Mouse (Mus musculus) stomach, embryonic 15.5 days (tissue): Measurements from ENCODE around the gene Fam110a. TPM values are rescaled to one million over a fixed set of nuclear protein-coding genes. Genes with fewer than 3 reads are reported as not detected.
A peak's percentile ranks its signal among the peaks of the same experiment; 100 is the strongest.

Experiments used
- ATAC-seq: fragments of 200-750 bp; cut with Nextera tagmentation; 2 replicates; pipeline ENCODE4 v1.8.0; 2017; ENCODE audit warnings: low read depth, moderate number of reproducible peaks, moderate TSS enrichment; ENCODE audit not compliant: insufficient read depth, low FRiP score
- H3K27ac ChIP-seq: fragments of 300-500 bp; sonication (generic); 2 replicates; pipeline ENCODE4 v1.5.1; 2015; ENCODE audit warnings: mild to moderate bottlenecking, inconsistent platforms
- H3K27me3 ChIP-seq: fragments of 300-500 bp; sonication (generic); replicated peaks from 2 replicates; pipeline ENCODE4 v1.6.1; 2015; ENCODE audit warnings: inconsistent platforms
- H3K36me3 ChIP-seq: fragments of 300-500 bp; sonication (generic); 2 replicates; pipeline ENCODE4 v1.6.1; 2015; ENCODE audit warnings: inconsistent platforms
- H3K4me1 ChIP-seq: fragments of 300-500 bp; sonication (generic); 2 replicates; pipeline ENCODE4 v1.6.1; 2015; ENCODE audit warnings: inconsistent platforms
- H3K4me2 ChIP-seq: fragments of 300-500 bp; sonication (generic); 2 replicates; pipeline ENCODE4 v1.6.1; 2015; ENCODE audit warnings: mild to moderate bottlenecking, inconsistent platforms
- H3K4me3 ChIP-seq: fragments of 300-500 bp; sonication (generic); replicated peaks from 2 replicates; pipeline ENCODE4 v1.5.1; 2015; ENCODE audit warnings: inconsistent platforms
- H3K9ac ChIP-seq: fragments of 300-500 bp; sonication (generic); 2 replicates; pipeline ENCODE4 v1.6.1; 2015; ENCODE audit warnings: inconsistent platforms
- H3K9me3 ChIP-seq: fragments of 300-500 bp; sonication (generic); 2 replicates; pipeline ENCODE4 v1.6.1; 2016; ENCODE audit warnings: inconsistent platforms
- WGBS: fragments of 180-500 bp; shearing (Covaris S2); methylation state at CpG from one replicate; pipeline ENCODE4 v1.1.7; 2015; 5-methylcytosine and 5-hydroxymethylcytosine counted together
- polyA plus RNA-seq: library from polyadenylated mRNA; unstranded; fragments of >200 nt; fragmentation: Nextera tagmentation; extraction: Ambion mirVana; gene quantifications from 2 replicates; pipeline ENCODE4 v1.2.1, GENCODE M21; 2015

Gene Fam110a
- polyA plus RNA-seq, 1 experiment from 2014 or later, result 26.8 TPM

DNA sequence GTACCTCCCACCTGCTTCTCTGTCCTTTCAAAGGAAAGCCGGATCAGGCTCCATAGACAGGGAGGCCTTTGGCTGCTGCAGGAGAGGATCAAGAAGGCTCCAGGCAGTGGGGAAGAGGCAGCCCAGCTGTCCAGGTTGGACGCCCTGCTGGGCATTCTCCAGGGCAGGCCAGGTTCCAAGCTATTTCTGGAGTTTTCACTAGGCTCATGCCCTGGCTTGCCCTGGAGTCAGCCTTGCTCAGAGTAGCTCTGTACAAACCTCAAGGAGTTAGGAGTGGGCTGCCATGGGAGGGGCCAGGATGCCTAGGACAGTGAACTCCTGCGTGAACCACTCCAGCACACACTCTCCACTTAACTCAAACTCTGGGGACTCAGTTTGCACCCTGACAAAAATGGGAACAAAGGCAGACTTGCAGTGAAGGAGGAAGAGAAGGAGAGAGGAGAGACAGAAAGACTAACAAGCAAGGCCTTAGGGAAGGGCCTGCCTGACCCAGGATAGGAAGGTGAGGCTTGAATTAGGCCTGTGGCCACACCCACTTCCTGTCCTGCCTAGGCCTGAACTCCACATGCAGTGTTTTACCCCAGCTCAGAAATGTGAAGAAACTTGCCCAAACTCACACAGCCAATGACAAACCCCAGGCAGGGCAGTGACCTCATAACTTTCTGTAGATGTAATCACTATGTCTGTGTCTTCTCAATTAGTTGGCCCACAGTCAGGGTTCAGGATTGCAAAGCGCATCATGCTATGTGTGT lies 2.2 kb downstream of the Fam110a start:
- 68% methylated on average over 4 of the region's 4 CpGs for WGBS
- H3K4me1 ChIP-seq, result peaks cover 53% of the 10 kb centered on the region

DNA sequence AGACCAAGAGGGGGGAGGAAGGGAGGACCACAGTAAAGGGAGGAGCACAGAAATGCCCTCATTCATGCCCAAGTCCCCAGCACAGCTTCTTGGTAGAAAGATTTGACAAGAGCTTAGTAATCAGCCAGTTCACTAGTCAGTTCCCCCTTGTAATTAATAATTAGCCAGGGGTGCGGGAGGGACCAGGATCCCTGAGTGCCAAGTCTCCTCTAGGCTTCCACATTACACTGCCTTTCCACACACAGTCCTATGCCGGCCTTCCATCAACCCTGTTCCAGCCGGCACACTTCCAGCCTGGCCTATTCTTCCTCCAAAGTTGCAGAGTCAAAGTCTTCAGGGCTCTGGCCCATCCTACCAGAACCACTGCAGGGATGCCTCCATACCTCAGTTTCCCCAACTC lies 4.0 kb downstream of the Fam110a start:
- ATAC-seq, result peak; percentile 19; the same call in 1 of the 2 replicates
- 72% methylated on average over 3 of the region's 3 CpGs for whole genome bisulfite sequencing
- no peak overlapping the region for H3K4me2 ChIP-seq
- H3K9me3 ChIP-seq, result no peaks in the 10 kb centered on the region
- H3K27ac ChIP-seq, result peak overlapping the region; percentile 18; the same call in 1 of the 2 replicates
- H3K27me3 ChIP-seq, result 0 out of 2 replicates have a peak, but pooled peaks cover 3% of the 10 kb centered on the region
- peaks cover 67% of the 10 kb centered on the region for H3K4me1 ChIP-seq
- H3K36me3 ChIP-seq, result no peaks in the 10 kb centered on the region
- no peak overlapping the region for H3K9ac ChIP-seq
- H3K4me3 ChIP-seq, result no peak overlapping the region

More for the DNA sequence above, 2.2 kb downstream of the Fam110a start:
- Histone ChIP-seq H3K27ac (peak overlapping the region; percentile 77), H3K27me3 (0 out of 2 replicates have a peak, but pooled peaks cover 3% of the 10 kb centered on the region), H3K9me3 (no peaks in the 10 kb centered on the region), H3K4me3 (no peak overlapping the region), H3K4me2 (peak overlapping the region; percentile 77), H3K36me3 (no peaks in the 10 kb centered on the region), H3K9ac (no peak overlapping the region)
- no peak for ATAC-seq

DNA sequence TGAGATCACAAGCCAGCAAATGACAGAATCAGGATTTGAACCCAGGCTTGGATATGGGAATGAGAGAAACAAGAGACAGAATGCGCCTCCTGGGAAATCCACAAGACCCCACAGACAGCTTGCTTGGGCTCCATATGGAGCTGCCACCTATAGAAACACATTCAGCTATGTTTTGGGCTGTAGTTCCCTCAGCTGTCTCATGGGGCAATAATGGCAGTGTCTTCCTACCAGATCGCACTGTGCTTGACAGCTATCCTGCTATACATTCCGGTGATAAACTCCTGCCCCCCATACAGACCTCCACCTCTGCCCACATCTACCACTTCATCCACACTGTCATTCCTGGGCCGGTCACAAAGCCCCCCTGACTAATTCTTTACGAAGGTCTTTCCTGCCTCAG lies 4.7 kb downstream of the Fam110a start:
- 87% methylated on average over 5 of the region's 5 CpGs for WGBS

DNA sequence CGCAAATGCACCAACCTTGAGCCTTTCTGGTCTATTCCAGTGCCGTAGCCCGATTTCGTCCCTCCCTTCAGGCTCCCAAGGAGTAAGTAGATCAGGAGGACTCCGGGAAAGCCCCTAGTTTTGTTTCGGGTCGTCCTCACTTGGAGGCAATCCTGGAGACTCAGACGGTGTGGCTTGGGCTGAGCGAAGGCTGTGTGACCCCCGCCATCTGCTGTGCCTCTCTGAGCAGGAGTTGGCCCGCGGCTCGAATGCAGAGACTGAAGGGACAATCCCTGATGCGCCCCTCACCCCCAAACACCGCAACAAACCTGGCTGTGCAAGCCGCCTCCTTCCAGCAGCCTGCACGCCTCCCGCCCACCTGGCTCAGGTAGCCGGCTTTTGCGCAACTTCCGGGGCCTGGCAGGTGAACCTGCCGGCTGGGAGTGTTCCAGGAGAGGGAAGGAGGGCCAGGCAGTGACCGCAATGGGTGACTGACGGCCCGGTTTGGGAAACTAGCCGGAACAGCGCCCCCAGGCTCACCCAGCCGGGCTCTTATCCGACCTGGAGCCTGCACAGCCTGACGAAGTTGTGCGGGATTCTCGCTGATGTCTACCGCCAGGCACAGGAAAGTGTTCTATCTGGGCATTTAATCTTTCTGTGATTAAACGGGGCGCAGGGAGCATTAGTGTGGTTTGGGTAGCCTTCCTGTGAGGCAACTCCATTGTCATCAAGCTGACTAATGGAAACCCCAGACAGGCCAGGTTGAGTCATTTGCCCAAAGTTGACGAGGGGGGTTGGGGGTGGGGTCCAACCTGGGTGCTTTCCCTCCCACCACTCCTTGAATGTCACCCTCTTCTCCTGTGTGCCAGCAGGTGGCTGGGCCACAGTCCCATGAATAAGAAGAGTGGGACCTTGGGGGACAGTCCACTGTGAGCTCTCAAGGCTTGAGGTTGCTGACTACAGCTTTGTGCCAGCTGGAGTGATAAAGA lies 6.1 kb downstream of the Fam110a start:
- 0 out of 2 replicates have a peak, but pooled peaks cover 3% of the 10 kb centered on the region for H3K27me3 ChIP-seq
- H3K36me3 ChIP-seq, result peaks cover 13% of the 10 kb centered on the region
- peak overlapping the region; percentile 58 for H3K4me2 ChIP-seq
- no peaks in the 10 kb centered on the region for H3K9me3 ChIP-seq
- H3K9ac ChIP-seq, result no peak overlapping the region; the same call in 1 of the 2 replicates
- 24% methylated on average over 36 of the region's 36 CpGs for WGBS
- H3K27ac ChIP-seq, result peak overlapping the region; percentile 81
- 0 out of 2 replicates have a peak, but pooled peaks have one; percentile 3 for ATAC-seq
- H3K4me3 ChIP-seq, result peak overlapping the region; percentile 34
- H3K4me1 ChIP-seq, result peaks cover 66% of the 10 kb centered on the region

More for the DNA sequence above, 4.7 kb downstream of the Fam110a start:
- 0 out of 2 replicates have a peak, but pooled peaks cover 3% of the 10 kb centered on the region for H3K27me3 ChIP-seq
- H3K36me3 ChIP-seq, result no peaks in the 10 kb centered on the region
- no peak overlapping the region for H3K4me2 ChIP-seq
- ATAC-seq, result no peak
- peaks cover 68% of the 10 kb centered on the region for H3K4me1 ChIP-seq
- no peaks in the 10 kb centered on the region for H3K9me3 ChIP-seq
- no peak overlapping the region for H3K4me3 ChIP-seq
- no peak overlapping the region for H3K9ac ChIP-seq
- 0 out of 2 replicates have a peak overlapping the region, but pooled peaks have one; percentile 8 for H3K27ac ChIP-seq

DNA sequence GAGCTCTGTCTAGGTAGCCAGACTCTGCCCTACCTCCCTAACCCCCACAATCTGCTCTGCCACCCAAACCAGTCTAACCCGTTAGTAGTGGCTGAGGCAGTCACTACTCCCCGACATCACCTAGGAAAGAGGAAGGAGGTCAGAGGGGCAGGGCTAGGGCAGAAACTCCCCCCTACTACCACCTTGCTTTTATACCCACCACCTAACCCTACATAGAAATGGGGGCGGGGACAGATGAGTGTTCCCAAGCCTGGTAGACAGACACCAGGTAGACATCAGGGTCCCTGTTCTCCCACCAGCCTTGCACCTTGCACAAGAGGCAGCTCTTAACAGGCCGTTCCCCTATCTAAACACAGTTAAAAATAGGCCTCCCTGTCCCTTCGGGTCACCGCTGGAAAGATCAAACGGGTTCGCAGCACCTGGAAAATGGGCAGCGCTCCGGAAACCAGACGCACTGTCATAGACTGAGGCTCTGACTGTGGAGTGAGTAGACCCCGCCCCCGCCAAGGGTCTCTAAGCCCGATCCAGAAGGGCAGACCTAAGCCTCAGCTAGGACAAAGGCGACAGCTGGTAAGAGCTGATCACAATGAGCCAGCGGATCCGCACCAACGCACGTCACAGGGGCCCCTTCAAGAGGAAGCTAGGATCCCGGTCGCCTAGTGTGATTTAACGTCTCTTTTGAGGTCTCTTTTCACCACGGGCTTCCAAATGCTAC lies 7.0 kb downstream of the Fam110a start:
- WGBS, result 26% methylated on average over 23 of the region's 23 CpGs
- no peak; the same call in 1 of the 2 replicates for ATAC-seq
- H3K4me1 ChIP-seq, result peaks cover 58% of the 10 kb centered on the region

DNA sequence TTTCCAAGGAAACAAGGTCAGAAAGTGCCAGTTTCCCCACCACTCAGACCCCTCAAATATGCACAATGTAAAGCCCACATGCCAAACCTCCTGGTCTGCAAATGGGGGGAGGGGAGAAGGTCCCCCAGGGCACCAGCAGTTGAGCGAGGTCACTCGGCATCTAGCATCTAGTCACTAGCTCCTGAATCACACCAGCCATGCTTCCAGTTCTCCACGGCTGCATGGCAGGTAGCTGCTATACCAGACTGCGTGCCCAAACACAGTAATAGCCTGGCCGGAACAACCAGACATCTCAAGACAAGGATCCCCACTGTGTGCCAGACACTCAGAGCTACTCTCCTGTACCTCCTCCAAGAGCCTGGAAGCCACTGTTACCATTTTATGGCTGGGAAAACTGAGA lies 8.3 kb downstream of the Fam110a start:
- Histone ChIP-seq H3K4me2 (0 out of 2 replicates have a peak overlapping the region, but pooled peaks have one; percentile 61), H3K27me3 (0 out of 2 replicates have a peak, but pooled peaks cover 3% of the 10 kb centered on the region), H3K27ac (no peak overlapping the region), H3K9me3 (no peaks in the 10 kb centered on the region), H3K4me3 (no peak overlapping the region), H3K9ac (no peak overlapping the region), H3K4me1 (peaks cover 50% of the 10 kb centered on the region), H3K36me3 (peaks cover 17% of the 10 kb centered on the region)
- ATAC-seq, result no peak
- WGBS, result 87% methylated on average over 5 of the region's 5 CpGs

More for the DNA sequence above, 7.0 kb downstream of the Fam110a start:
- no peak overlapping the region for H3K9ac ChIP-seq
- H3K27me3 ChIP-seq, result 0 out of 2 replicates have a peak, but pooled peaks cover 3% of the 10 kb centered on the region
- H3K36me3 ChIP-seq, result peaks cover 17% of the 10 kb centered on the region
- H3K9me3 ChIP-seq, result no peaks in the 10 kb centered on the region
- peak overlapping the region; percentile 58 for H3K4me2 ChIP-seq
- H3K27ac ChIP-seq, result peak overlapping the region; percentile 81
- H3K4me3 ChIP-seq, result peak overlapping the region; percentile 34

DNA sequence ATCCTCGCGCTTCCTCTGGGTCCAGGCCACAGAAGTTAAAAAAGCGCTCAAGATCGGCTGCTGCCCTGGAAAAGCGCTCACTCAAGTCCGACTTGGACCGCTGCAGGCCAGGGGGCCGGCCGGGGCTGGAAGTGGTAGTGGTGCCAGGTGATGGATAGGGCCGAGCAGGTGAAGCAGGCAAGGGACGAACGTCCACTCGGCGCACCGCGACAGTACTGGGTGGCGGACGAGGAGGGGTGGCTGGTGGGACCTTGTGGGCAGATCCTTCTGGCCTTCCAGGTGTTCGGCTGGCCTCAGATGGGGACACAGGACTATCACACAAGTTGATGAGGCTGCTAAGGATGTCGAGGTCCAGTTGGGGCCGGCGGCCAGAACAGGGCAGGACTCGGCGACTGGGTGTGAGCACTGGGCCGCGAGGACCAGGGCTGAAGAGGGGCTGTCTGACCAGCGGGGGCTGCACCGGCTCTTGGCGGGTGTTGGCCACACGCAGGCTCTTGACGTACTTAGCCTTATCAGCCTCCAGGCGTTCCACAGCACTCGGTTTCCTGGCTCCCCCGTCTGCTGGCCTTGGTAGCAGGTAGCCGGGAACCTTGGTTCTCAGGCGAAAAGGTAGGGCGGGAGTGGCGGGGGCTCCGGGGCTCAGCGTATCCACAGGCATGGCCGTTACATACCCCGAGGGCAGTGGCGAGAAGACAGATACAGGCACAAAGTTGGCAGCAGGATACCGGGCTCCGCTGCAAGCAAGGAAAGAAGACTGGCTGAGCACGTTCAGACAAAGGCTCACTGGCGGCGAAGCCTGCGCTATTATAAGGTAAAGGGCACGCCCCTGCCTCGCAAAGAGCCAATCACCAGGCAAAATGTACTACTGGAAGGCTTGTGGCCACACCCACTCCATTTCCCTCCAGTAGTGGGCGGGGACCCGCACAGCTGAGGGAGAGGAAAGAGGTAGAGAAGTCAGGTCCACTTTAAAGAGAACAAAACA lies 9.5 kb downstream of the Fam110a start:
- Histone ChIP-seq H3K27ac (0 out of 2 replicates have a peak overlapping the region, but pooled peaks have one; percentile 41), H3K4me3 (peak overlapping the region; percentile 25; the same call in 1 of the 2 replicates), H3K4me1 (peaks cover 41% of the 10 kb centered on the region), H3K4me2 (peak overlapping the region; percentile 61), H3K9me3 (no peaks in the 10 kb centered on the region), H3K9ac (no peak overlapping the region), H3K27me3 (0 out of 2 replicates have a peak, but pooled peaks cover 3% of the 10 kb centered on the region), H3K36me3 (peaks cover 18% of the 10 kb centered on the region)
- peak; percentile 85 for ATAC-seq
- 49% methylated on average over 53 of the region's 53 CpGs for WGBS

DNA sequence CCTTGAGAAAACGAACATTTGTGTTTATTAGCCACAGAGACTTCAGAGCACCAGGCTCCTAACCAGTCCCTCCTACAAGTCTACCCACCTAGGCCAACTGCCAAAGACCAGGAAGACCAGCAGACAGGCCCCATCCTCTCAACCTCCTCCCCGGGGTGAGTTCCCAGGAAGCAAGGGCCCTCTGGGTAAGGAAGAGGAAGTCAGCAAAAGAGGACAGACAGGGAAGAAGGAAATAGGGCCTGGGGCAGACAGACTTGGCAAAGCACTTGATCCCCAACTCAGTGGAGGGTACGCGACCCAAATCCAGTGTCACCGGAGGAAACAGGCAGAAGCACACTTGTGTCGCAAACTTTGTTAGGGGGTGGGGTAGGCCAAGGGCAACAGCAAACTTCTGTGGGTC lies 10.6 kb downstream of the Fam110a start:
- Histone ChIP-seq H3K27me3 (0 out of 2 replicates have a peak, but pooled peaks cover 3% of the 10 kb centered on the region), H3K27ac (no peak overlapping the region), H3K9me3 (no peaks in the 10 kb centered on the region), H3K4me3 (no peak overlapping the region), H3K36me3 (peaks cover 19% of the 10 kb centered on the region), H3K4me1 (peaks cover 40% of the 10 kb centered on the region), H3K4me2 (no peak overlapping the region), H3K9ac (no peak overlapping the region)
- WGBS, result 86% methylated on average over 6 of the region's 6 CpGs
- ATAC-seq, result no peak

DNA sequence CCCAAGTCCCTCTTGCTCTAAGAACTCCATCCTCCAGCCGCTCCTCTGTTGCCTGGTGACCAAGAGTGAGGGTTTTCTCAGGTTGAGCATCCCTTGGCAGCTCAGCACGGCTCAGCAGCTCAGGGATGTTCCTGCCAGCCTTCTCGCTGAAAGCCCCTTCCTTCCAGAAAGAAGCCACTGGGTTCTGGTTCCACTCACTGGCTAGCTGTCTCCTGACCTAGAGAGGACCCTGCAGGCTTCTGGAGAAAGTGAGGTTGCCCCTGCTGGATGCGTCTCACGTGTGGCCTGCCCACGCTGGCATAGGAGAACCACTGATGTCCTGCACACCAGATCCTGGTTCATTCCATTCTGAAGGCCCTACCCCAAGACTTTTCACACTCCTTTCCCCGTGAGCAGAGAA lies 11.0 kb downstream of the Fam110a start:
- Histone ChIP-seq H3K27ac (no peak overlapping the region), H3K36me3 (peaks cover 19% of the 10 kb centered on the region), H3K4me1 (peaks cover 39% of the 10 kb centered on the region), H3K9ac (no peak overlapping the region), H3K4me3 (no peak overlapping the region), H3K9me3 (no peaks in the 10 kb centered on the region), H3K27me3 (0 out of 2 replicates have a peak, but pooled peaks cover 3% of the 10 kb centered on the region), H3K4me2 (no peak overlapping the region)
- 88% methylated on average over 7 of the region's 7 CpGs for WGBS
- ATAC-seq, result no peak

DNA sequence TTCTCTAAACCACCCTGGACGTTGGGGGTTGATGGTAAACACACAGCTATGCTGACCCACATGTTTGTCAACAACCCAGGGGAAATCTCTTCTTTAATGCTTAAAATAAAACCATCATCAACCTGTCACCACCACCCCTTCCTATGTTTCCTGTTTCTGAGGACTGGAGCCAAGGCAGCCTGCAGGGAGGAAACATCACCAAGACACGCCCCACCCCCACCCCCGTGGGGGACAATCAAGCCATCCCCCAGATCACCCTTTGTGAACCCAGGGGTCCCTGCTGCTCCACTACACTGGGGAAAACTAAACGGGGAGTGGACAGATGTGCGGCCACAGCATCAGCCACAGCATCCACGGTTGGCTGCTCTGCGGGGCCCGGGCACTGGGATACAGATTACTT lies 11.6 kb downstream of the Fam110a start:
- H3K27me3 ChIP-seq, result no peaks in the 10 kb centered on the region
- ATAC-seq, result no peak
- 79% methylated on average over 8 of the region's 8 CpGs for WGBS
- no peak overlapping the region for H3K4me3 ChIP-seq
- H3K4me1 ChIP-seq, result peaks cover 37% of the 10 kb centered on the region
- no peaks in the 10 kb centered on the region for H3K9me3 ChIP-seq
- H3K27ac ChIP-seq, result no peak overlapping the region
- H3K9ac ChIP-seq, result no peak overlapping the region
- H3K36me3 ChIP-seq, result peaks cover 19% of the 10 kb centered on the region
- H3K4me2 ChIP-seq, result no peak overlapping the region
